Comparison of ENCODE assay signal across 8 mouse cellular contexts in the genomic region with DNA sequence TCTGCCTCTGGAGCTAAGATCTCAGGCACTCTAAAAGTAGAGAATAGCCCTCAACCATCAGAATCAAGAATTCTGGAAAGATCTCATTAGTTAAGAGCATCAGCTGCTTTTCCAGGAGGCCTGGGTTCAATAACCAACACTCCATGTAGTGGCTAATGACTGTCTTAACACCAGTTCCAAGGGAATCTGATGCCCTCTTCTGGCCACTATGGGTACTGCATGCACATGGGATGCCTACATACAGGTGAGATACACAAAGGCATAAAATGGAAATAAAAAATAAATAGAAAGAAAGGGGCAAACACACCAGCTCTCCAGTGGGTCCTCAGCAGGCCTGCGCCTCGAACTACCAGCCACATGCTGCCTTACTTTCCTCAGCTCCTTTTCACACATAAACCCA.
DNase-seq lines count a peak whose midpoint lies in the region; ATAC-seq and TF ChIP-seq lines count a peak whose summit lies in the region.
"Had no signal": no experiment of that assay in that cellular context is flagged by ENCODE, and none has a peak within 500 bp of the region (broad histone marks: within the 10 kb centered on the region; RNA-seq: fewer than 3 reads in every experiment).

No protein-coding gene starts in this region.

- no peak overlapping the region for H3K4me2 ChIP-seq in kidney, postnatal 0 days (ENCODE audit: low read length)
- H3K4me2 ChIP-seq in CH12.LX (ENCODE audit: insufficient read depth, low read depth, poor library complexity, severe bottlenecking), result no peak overlapping the region

- WGBS in kidney, postnatal 0 days, result 100% methylated on average over 2 of the region's 2 CpGs
- 99% methylated on average over 2 of the region's 2 CpGs for WGBS in kidney, adult 2 months

- H3K9me3 ChIP-seq in kidney, postnatal 0 days (replicated peaks; ENCODE audit: low read length), result no peaks in the 10 kb centered on the region
- no peaks in the 10 kb centered on the region for H3K9me3 ChIP-seq in CH12.LX (replicated peaks; ENCODE audit: low read length)

- dilution Hi-C loops in CH12.LX (cut with MboI; ENCODE audit: extremely low pct_ligation_motif_present, extremely low pct_unique_long_range_greater_than_20kb, low sequenced_read_pairs), result no loop called here

- no peaks in the 10 kb centered on the region for H3K4me1 ChIP-seq in kidney, postnatal 0 days (replicated peaks; ENCODE audit: insufficient read depth, low read length)
- H3K4me1 ChIP-seq in kidney, adult 2 months (ENCODE audit: control insufficient read depth, insufficient read depth, low read length), result no peaks in the 10 kb centered on the region
- H3K4me1 ChIP-seq in CH12.LX (ENCODE audit: control insufficient read depth in 1 of 2, insufficient read depth in 2 of 2), result peaks cover 0 to 20% of the 10 kb centered on the region in 2 experiments; a peak in 2 of 4 replicates

- TF ChIP-seq POLR2A in kidney, adult 2 months (IDR thresholded peaks at IDR 0.05; ENCODE audit: low read depth, low read length), result no peak
- TF ChIP-seq POLR2A in CH12.LX (IDR thresholded peaks at IDR 0.05; ENCODE audit: low read depth, low read length), result no peak

- no peaks in the 10 kb centered on the region for H3K36me3 ChIP-seq in kidney, postnatal 0 days (ENCODE audit: insufficient read depth, low read length)
- no peaks in the 10 kb centered on the region for H3K36me3 ChIP-seq in kidney, adult 2 months (ENCODE audit: control insufficient read depth, insufficient read depth, low read length)
- H3K36me3 ChIP-seq in CH12.LX (replicated peaks in 1 of 2; ENCODE audit: control insufficient read depth in 1 of 2, insufficient read depth in 1 of 2, low read length in 1 of 2), result no peaks in the 10 kb centered on the region

- H3K27ac ChIP-seq in kidney, postnatal 0 days, result no peak overlapping the region
- H3K27ac ChIP-seq in kidney, adult 2 months (ENCODE audit: insufficient read depth, low read depth, low read length), result no peak overlapping the region
- no peak overlapping the region for H3K27ac ChIP-seq in CH12.LX (ENCODE audit: insufficient read depth, low read depth)

- TF ChIP-seq RAD21 in CH12.LX (IDR thresholded peaks at IDR 0.05; ENCODE audit: low read depth, low read length), result peak; percentile 44

- H3K27me3 ChIP-seq in kidney, postnatal 0 days (ENCODE audit: insufficient read depth, low read length), result no peaks in the 10 kb centered on the region
- no peaks in the 10 kb centered on the region for H3K27me3 ChIP-seq in kidney, adult 2 months (replicated peaks; ENCODE audit: control insufficient read depth, insufficient read depth, low read length)
- H3K27me3 ChIP-seq in CH12.LX (replicated peaks), result no peaks in the 10 kb centered on the region

- ATAC-seq in kidney, postnatal 0 days (replicated peaks; ENCODE audit: low FRiP score, low read depth), result no peak
- no peak for ATAC-seq in inflammation-experienced regulatory T-cells, adult 6 months

- no peak for TF ChIP-seq EP300 in CH12.LX (IDR thresholded peaks at IDR 0.05; ENCODE audit: low read length)

- in situ Hi-C loops in CH12.LX (cut with MboI; ENCODE audit: low pct_ligation_motif_present, low pct_unique_long_range_greater_than_20kb, low sequenced_read_pairs), result no loop called here

- no peak overlapping the region for H3K9ac ChIP-seq in kidney, postnatal 0 days (ENCODE audit: low read depth, low read length)
- no peak overlapping the region for H3K9ac ChIP-seq in CH12.LX (ENCODE audit: insufficient read depth, low read depth)

- no peak for DNase-seq in kidney, postnatal 0 days (ENCODE audit: low spot score)
- DNase-seq in kidney, adult 2 months, result no peak
- DNase-seq in CH12.LX (ENCODE audit: extremely low read depth) (peak; percentile 44), R1 (ENCODE audit: low read depth, low spot score) (peak; percentile 77)
- peak; percentile 38 for DNase-seq in retina, postnatal 1 day
- DNase-seq in right cerebral cortex, adult 18-20 months, result no peak
- DNase-seq: heart, postnatal 4 days had no signal

- H3K4me3 ChIP-seq in kidney, postnatal 0 days (replicated peaks; ENCODE audit: low read depth, low read length), result no peak overlapping the region
- H3K4me3 ChIP-seq in kidney, adult 2 months (ENCODE audit: insufficient read depth, low read depth, low read length), result no peak overlapping the region
- H3K4me3 ChIP-seq in CH12.LX (replicated peaks in 1 of 3; ENCODE audit: low read depth in 2 of 3, low read length in 2 of 3, poor library complexity in 1 of 3), result no peak overlapping the region

- no peaks in the 10 kb centered on the region for H3K79me2 ChIP-seq in CH12.LX (replicated peaks; ENCODE audit: control insufficient read depth, extremely low read depth, insufficient read depth, poor library complexity, severe bottlenecking)

- TF ChIP-seq CTCF in kidney, postnatal 0 days (IDR thresholded peaks at IDR 0.05; ENCODE audit: low read depth), result peak; percentile 64
- no peak; the same call in 1 of the 2 replicates for TF ChIP-seq CTCF in kidney, adult 2 months (conservative IDR thresholded peaks at IDR 0.05; ENCODE audit: insufficient read depth, insufficient read length, low read depth, low read length)
- peak; percentile 51 to 79 for TF ChIP-seq CTCF in CH12.LX (conservative IDR thresholded peaks at IDR 0.05 in 1 of 2, IDR thresholded peaks at IDR 0.05 in 1 of 2; ENCODE audit: low read depth in 2 of 2, low read length in 2 of 2)

TF ChIP-seq in CH12.LX, 34 proteins besides CTCF, POLR2A, EP300 and RAD21:
- no peak for TF ChIP-seq USF2 (conservative IDR thresholded peaks at IDR 0.05; ENCODE audit: low read depth, low read length)
- TF ChIP-seq MAFK (IDR thresholded peaks at IDR 0.05; ENCODE audit: insufficient replicate concordance, low read length), result no peak
- TF ChIP-seq SIN3A (IDR thresholded peaks at IDR 0.05; ENCODE audit: low read length), result no peak
- TF ChIP-seq SMC3 (IDR thresholded peaks at IDR 0.05; ENCODE audit: low read depth, low read length), result peak; percentile 24; the same call in 1 of the 2 replicates

Comparison
In these comparisons a context has a peak if more than half of its experiments do, and no peak if none do; other contexts are left out.
1. DNase-seq: peak in CH12.LX (single experiment), R1 (single experiment) and retina, postnatal 1 day (single experiment); none in kidney, postnatal 0 days (single experiment), kidney, adult 2 months (single experiment) and right cerebral cortex, adult 18-20 months (single experiment).